Mouse (Mus musculus): ENCODE results near the gene Zfp185.
"Not testable (repeated sequence)": the region's sequence is repeated elsewhere in the genome, so short reads cannot be mapped to it uniquely, and the experiment has no call there.

Zfp185 gene

GRCm38 (mm10) chrX:73061528-73061927, 74.4 kb downstream of the Zfp185 start:
- DNase-seq (ENCODE audit: extremely low read depth, low read depth, low spot score): no peak

GRCm38 (mm10) chrX:73062323-73062722, 75.2 kb downstream of the Zfp185 start:
- no peak for DNase-seq (ENCODE audit: extremely low read depth, low read depth, low spot score)

- no peak for DNase-seq (ENCODE audit: extremely low read depth, low read depth, low spot score)
These were observed 76.6 kb downstream of the Zfp185 start for GRCm38 (mm10) chrX:73063512-73064414.

- no peak for DNase-seq (ENCODE audit: extremely low read depth, low read depth, low spot score)
These were observed 77.3 kb downstream of the Zfp185 start, which contains the start of gene Pnma3 for GRCm38 (mm10) chrX:73064415-73064793. TSS of gene Pnma3 (plus strand) at chrX:73064787.

- DNase-seq (ENCODE audit: extremely low read depth, low read depth, low spot score): not testable (repeated sequence)
These were observed 79.7 kb downstream of the Zfp185 start for GRCm38 (mm10) chrX:73066765-73067312.
